Mouse (Mus musculus): ENCODE results near the gene Szt2. TPM values are rescaled to one million over a fixed set of nuclear protein-coding genes. Genes with fewer than 3 reads are reported as not detected.
A peak's percentile ranks its signal among the peaks of the same experiment; 100 is the strongest.

Gene Szt2
- polyA plus RNA-seq, 1 experiment, result 41.3 TPM

DNA sequence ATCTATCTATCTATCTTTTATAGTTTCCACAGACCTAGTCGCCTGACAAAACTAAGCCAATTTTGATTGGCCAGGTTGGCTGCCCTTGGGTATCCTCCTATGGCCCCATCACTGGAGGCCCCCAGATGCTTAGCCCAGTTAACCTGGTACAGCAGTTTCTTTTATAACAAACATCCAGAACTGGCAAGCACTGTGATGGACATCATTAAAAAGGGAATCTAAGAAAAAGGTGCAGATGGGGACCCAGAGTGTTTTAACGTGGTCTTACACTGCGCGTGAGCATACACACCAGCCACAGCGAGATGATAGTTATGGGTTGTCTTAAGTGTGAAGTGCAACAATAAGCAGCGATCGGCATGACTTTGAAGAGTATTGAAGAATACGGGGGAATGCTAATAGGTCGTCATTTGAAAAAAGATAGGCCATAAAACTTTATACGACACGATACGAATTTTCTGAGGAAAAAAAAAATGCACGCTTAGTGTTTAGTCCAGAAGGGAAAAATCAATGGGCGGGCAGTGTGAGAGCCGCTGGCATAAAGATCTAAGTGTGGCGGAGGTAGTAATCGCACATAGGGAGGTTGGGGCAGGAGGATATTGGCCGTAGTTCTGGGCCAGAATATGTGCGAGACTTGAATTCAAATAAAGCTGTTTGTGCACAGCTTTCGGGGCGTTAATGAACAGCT lies 49.7 kb downstream of the Szt2 start:
- DNase-seq (ENCODE audit: extremely low spot score in 1 of 2, low spot score in 1 of 2), result no peak

- no peak for DNase-seq (ENCODE audit: extremely low spot score in 1 of 2, low spot score in 1 of 2)
These were observed 50.7 kb downstream of the Szt2 start for GRCm38 (mm10) chr4:118358159-118358895.

DNA sequence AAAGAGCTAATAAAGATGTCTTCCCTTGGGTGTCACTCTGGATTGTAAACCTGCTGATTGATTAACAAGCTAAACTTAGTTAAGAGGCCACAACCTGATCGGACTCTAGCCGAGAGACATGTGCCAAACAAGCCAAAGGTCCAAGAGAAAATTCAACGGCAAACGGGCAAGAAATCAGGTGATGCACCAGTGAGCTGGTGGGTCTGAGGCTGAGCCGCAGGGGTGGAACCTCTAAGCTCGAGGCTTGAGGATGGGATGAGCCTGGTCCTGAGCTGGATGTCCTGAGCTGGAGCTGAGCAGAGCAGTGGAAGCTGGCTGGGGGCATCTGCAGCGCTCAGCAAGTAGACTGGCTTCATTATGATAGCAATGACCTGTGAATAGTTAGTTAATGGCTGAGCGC lies 51.6 kb downstream of the Szt2 start:
- DNase-seq (ENCODE audit: extremely low spot score in 1 of 2, low spot score in 1 of 2), result no peak

- DNase-seq (ENCODE audit: extremely low spot score in 1 of 2, low spot score in 1 of 2), result no peak
These were observed 52.3 kb downstream of the Szt2 start for GRCm38 (mm10) chr4:118356738-118357137.

- no peak for DNase-seq (ENCODE audit: extremely low spot score in 1 of 2, low spot score in 1 of 2)
These were observed 54.8 kb downstream of the Szt2 start for GRCm38 (mm10) chr4:118354289-118354688.

- DNase-seq (ENCODE audit: extremely low spot score in 1 of 2, low spot score in 1 of 2), result no peak
These were observed 55.4 kb downstream of the Szt2 start for GRCm38 (mm10) chr4:118353689-118354088.

DNA sequence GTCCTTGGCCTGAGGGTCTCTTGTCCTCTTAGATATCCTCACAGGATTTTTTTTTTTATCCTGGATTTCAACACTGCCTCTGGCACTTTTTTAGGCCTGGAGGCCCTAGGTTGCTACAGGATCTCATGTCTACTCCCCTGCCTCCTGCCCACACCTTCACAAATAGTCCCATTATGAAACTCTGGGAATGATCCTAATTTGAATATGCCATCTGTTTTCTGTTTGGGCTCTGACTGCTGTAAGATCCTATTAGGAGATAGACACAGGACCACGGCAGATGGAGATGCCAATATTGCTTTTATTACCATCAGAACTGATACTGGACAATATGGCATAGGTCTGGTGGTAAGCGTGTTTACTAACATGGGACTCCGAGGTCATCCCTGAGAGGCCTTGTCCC lies 57.2 kb downstream of the Szt2 start:
- DNase-seq (ENCODE audit: extremely low spot score in 1 of 2, low spot score in 1 of 2), result peak in 1 of 2 experiments; percentile 61

DNA sequence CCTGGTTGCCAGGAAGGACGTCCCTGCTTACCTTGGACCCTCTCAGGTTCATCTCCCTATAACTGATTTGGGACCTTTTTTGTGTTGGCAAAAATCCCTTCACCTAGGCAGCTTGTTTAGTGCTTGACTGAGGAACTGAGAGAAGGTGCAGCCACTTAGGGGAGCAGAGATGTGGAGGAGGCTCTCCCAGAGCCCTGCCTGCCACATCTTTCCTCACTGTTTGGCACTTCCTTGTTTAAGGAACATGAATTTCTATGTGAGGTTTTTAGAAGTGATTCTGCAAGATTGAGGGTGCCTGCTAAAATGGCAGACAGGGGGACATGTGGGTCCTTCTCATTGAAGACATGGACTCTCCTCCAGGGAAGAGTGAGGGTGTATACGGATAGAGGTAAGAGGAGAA lies 58.2 kb downstream of the Szt2 start:
- no peak for DNase-seq (ENCODE audit: extremely low spot score in 1 of 2, low spot score in 1 of 2)

- no peak for DNase-seq (ENCODE audit: extremely low spot score in 1 of 2, low spot score in 1 of 2)
These were observed 61.4 kb downstream of the Szt2 start for GRCm38 (mm10) chr4:118347529-118348309.

GRCm38 (mm10) chr4:118341447-118341846 lies 67.6 kb downstream of the Szt2 start:
- DNase-seq (ENCODE audit: extremely low spot score in 1 of 2, low spot score in 1 of 2), result no peak

DNA sequence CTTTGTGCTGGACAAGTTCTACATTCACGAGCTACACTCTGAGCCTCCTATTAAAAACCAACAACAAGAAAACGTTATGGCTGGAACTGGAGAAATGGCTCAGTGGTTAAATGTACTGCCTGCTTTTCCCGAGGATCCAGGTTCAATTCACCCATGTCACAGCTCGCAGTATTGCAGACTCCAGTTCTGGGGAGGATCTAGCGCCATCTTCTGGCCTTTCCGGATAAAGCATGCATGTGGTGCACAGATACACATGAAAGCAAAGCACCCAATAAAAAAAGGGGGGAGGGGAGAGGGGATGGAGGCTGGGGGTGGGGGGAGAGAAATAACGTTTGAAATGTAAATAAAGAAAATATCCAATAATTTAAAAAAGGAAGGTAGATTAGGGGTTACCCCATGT lies 72.4 kb downstream of the Szt2 start:
- DNase-seq (ENCODE audit: extremely low spot score in 1 of 2, low spot score in 1 of 2), result peak in 1 of 2 experiments; percentile 65

DNA sequence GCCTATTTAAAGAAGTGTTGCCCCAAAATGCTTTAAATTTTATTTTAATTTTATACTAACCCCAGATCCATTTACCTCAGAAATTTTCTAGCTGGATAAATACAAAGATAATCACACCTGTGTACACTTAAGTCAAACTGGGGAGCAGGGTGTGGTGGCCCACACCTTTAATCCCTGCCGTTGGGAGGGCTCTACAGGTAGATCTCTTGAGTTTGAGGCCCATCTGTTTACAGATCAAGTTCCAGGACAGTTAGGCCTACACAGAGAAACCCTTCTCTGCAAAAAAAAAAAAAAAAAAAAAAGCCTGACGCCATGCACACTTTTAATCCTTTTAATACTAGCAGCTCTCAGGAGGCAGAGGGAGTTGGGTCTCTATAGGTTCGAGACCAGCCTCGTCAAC lies 73.1 kb downstream of the Szt2 start:
- no peak for DNase-seq (ENCODE audit: extremely low spot score in 1 of 2, low spot score in 1 of 2)

DNA sequence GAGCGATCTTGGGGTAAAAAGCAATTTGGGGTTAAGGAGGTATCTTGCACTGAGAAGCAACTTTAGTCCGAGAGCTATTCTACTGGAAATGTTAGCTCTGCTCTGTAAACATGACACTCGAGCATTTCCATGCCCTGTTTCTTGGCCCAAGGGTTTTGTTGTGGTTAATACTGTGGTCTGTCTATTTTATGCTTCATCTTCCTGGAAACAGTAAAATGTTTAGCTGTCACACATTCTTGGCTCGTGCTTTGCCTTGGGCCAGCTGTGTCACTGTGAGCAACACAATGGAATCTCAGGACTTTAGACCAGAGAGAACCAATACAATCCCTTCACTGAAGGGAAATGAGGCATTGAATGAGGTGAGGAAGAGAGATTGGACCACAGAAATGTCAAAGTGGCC lies 77.3 kb downstream of the Szt2 start:
- DNase-seq (ENCODE audit: extremely low spot score in 1 of 2, low spot score in 1 of 2), result no peak

- no peak for DNase-seq (ENCODE audit: extremely low spot score in 1 of 2, low spot score in 1 of 2)
These were observed 82.6 kb downstream of the Szt2 start for GRCm38 (mm10) chr4:118326476-118326875.

DNA sequence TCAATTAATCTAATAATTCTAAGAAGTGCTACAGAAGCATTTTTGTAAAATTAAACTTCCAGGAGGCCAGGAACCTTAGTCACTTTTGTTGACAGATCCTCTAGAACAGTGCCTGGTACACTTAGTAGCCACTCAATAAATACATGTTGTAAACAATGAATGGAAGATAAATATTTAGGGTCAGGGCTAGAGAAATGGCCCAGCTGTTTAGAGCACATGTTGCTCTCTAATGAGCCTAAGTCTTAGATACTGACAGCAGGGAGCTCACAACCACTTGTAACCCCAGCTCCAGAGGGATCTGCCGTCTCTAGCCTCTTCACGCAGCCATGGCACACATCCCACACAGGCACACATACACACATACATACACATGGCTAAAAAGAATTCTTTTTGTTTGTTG lies 88.4 kb downstream of the Szt2 start:
- DNase-seq (ENCODE audit: extremely low spot score in 1 of 2, low spot score in 1 of 2), result no peak

- DNase-seq (ENCODE audit: extremely low spot score in 1 of 2, low spot score in 1 of 2), result no peak
These were observed 89.2 kb downstream of the Szt2 start for GRCm38 (mm10) chr4:118319706-118320344.

GRCm38 (mm10) chr4:118316662-118317061 lies 92.4 kb downstream of the Szt2 start:
- no peak for DNase-seq (ENCODE audit: extremely low spot score in 1 of 2, low spot score in 1 of 2)

GRCm38 (mm10) chr4:118315286-118315685 lies 93.8 kb downstream of the Szt2 start:
- no peak for DNase-seq (ENCODE audit: extremely low spot score in 1 of 2, low spot score in 1 of 2)
